Mouse (Mus musculus) lung, adult 2 months (tissue): ENCODE data around the gene Dab2ip.

Experiments used
- CTCF ChIP-seq: fragments of 200-500 bp; IDR thresholded peaks from 2 replicates; pipeline ENCODE4 v1.5.1; 2011; ENCODE audit warnings: mild to moderate bottlenecking, low read length, control low read depth; ENCODE audit not compliant: insufficient read depth
- POLR2A ChIP-seq: fragments of 200-500 bp; IDR thresholded peaks from 2 replicates; pipeline ENCODE4 v1.6.1; 2011; ENCODE audit warnings: low read depth, mild to moderate bottlenecking, control low read depth, low read length, borderline replicate concordance; ENCODE audit errors: extremely low read depth

DNA sequence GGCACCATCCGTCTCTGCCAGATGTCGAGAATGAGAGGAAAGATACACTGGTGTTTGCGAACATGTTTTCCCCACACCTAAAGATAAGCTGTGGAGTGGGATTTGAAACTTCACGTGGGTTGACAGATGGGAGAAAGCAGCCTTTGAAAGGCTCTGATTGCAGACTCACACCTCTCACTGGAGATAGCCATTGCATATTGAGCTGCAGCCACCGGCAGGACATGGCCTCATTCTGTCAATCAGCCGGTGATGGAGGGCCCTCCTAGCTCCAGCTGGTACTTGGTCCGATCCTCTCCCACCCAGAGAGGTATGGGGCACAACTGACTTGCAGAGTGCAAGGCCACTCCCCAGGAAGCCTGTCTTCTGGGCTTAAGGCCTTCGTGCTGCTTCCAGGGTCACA lies 202.3 kb downstream of the Dab2ip start:
- TF ChIP-seq POLR2A (no peak), CTCF (no peak)
